8 mouse cellular contexts compared by ENCODE assay signal in the genomic region with DNA sequence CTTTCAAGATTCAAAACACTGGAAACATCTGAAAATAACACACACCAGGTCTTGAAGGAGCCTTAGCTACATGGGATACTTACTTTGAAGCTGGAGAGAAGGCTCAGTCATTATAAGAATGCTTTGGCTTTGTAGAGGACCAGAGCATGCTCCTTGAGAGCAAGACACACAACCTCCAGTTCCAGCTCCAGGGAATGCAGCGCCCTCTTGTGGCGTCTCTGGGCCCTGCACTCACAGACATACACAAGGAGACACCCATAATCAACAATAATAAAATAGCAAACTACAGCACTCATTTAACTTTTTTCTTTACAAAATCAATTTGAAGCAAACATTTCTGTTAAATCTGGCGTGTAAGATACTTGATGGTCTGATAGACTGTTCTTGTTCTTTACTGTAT.
DNase-seq lines count a peak whose midpoint lies in the region; ATAC-seq and TF ChIP-seq lines count a peak whose summit lies in the region.

No protein-coding gene starts in this region.

- no peaks in the 10 kb centered on the region for H3K79me2 ChIP-seq in heart, adult 2 months (replicated peaks; ENCODE audit: control insufficient read depth, insufficient read depth, low read length)

- DNase-seq in heart, adult 2 months, result peak in 1 of 2 experiments; percentile 18
- peak; percentile 25 for DNase-seq in neural tube, embryonic 10.5 days (ENCODE audit: extremely low spot score, low spot score)
- DNase-seq in adrenal gland, postnatal 25 days, result peak; percentile 21
- peak; percentile 44 for DNase-seq in liver, postnatal 0 days
- DNase-seq in urinary bladder, postnatal 14 days (ENCODE audit: low spot score), result no peak
- no peak for DNase-seq in cerebellum, adult 8-10 months

- WGBS in heart, adult 2 months, result 55% methylated on average over 3 of the region's 3 CpGs
- 57% methylated on average over 3 of the region's 3 CpGs for WGBS in heart, embryonic 11.5 days (ENCODE audit: insufficient replicate concordance)
- WGBS in neural tube, embryonic 15.5 days, result 48% methylated on average over 3 of the region's 3 CpGs
- WGBS in liver, postnatal 0 days (ENCODE audit: insufficient replicate concordance), result 41% methylated on average over 3 of the region's 3 CpGs

- H3K27ac ChIP-seq in heart, adult 2 months, result no peak overlapping the region
- H3K27ac ChIP-seq in heart, embryonic 11.5 days (ENCODE audit: low read depth, low read length), result no peak overlapping the region
- no peak overlapping the region for H3K27ac ChIP-seq in neural tube, embryonic 15.5 days (replicated peaks)
- H3K27ac ChIP-seq in liver, postnatal 0 days (ENCODE audit: low read depth), result no peak overlapping the region

- no peaks in the 10 kb centered on the region for H3K9me3 ChIP-seq in heart, embryonic 11.5 days (replicated peaks; ENCODE audit: control insufficient read depth, low read length)
- no peaks in the 10 kb centered on the region for H3K9me3 ChIP-seq in neural tube, embryonic 15.5 days (replicated peaks)
- no peaks in the 10 kb centered on the region for H3K9me3 ChIP-seq in liver, postnatal 0 days (ENCODE audit: low read length)

- TF ChIP-seq POLR2A in heart, adult 2 months (IDR thresholded peaks at IDR 0.05; ENCODE audit: insufficient read depth, low read depth, low read length), result no peak

- no peak overlapping the region for H3K4me2 ChIP-seq in heart, embryonic 11.5 days
- no peak overlapping the region for H3K4me2 ChIP-seq in neural tube, embryonic 15.5 days
- H3K4me2 ChIP-seq in liver, postnatal 0 days (ENCODE audit: low read depth, low read length), result no peak overlapping the region

- no peak overlapping the region for H3K9ac ChIP-seq in heart, adult 2 months (ENCODE audit: low read depth, low read length)
- no peak overlapping the region for H3K9ac ChIP-seq in heart, embryonic 11.5 days (ENCODE audit: low read depth, low read length)
- no peak overlapping the region for H3K9ac ChIP-seq in neural tube, embryonic 15.5 days (replicated peaks)
- no peak overlapping the region for H3K9ac ChIP-seq in liver, postnatal 0 days (replicated peaks)

- peak; percentile 64 for TF ChIP-seq CTCF in heart, adult 2 months (IDR thresholded peaks at IDR 0.05)
- peak; percentile 67 for TF ChIP-seq CTCF in liver, postnatal 0 days (IDR thresholded peaks at IDR 0.05; ENCODE audit: low read depth)

- no peaks in the 10 kb centered on the region for H3K27me3 ChIP-seq in heart, adult 2 months (ENCODE audit: control insufficient read depth, insufficient read depth, low read length)
- H3K27me3 ChIP-seq in heart, embryonic 11.5 days (ENCODE audit: control insufficient read depth, insufficient read depth, low read length), result no peaks in the 10 kb centered on the region
- no peaks in the 10 kb centered on the region for H3K27me3 ChIP-seq in neural tube, embryonic 15.5 days (replicated peaks)
- H3K27me3 ChIP-seq in liver, postnatal 0 days (ENCODE audit: insufficient read depth, low read length), result no peaks in the 10 kb centered on the region

- intact Hi-C loops in heart, adult 2 months (cut with DNase I), result no loop called here

- H3K4me1 ChIP-seq in heart, adult 2 months (ENCODE audit: control insufficient read depth, insufficient read depth, low read length), result no peaks in the 10 kb centered on the region
- no peaks in the 10 kb centered on the region for H3K4me1 ChIP-seq in heart, embryonic 11.5 days (ENCODE audit: control insufficient read depth, insufficient read depth, low read length)
- H3K4me1 ChIP-seq in neural tube, embryonic 15.5 days, result no peaks in the 10 kb centered on the region
- H3K4me1 ChIP-seq in liver, postnatal 0 days (ENCODE audit: insufficient read depth), result no peaks in the 10 kb centered on the region

- no peak overlapping the region for H3K4me3 ChIP-seq in heart, adult 2 months
- H3K4me3 ChIP-seq in heart, embryonic 11.5 days (ENCODE audit: low read depth, low read length), result no peak overlapping the region
- H3K4me3 ChIP-seq in neural tube, embryonic 15.5 days (replicated peaks), result no peak overlapping the region
- no peak overlapping the region for H3K4me3 ChIP-seq in liver, postnatal 0 days (ENCODE audit: low read depth, low read length)

- H3K36me3 ChIP-seq in heart, adult 2 months (ENCODE audit: control insufficient read depth, insufficient read depth, low read length), result no peaks in the 10 kb centered on the region
- H3K36me3 ChIP-seq in heart, embryonic 11.5 days (ENCODE audit: control insufficient read depth, insufficient read depth, low read length), result no peaks in the 10 kb centered on the region
- no peaks in the 10 kb centered on the region for H3K36me3 ChIP-seq in neural tube, embryonic 15.5 days
- H3K36me3 ChIP-seq in liver, postnatal 0 days (replicated peaks; ENCODE audit: insufficient read depth, low read length), result no peaks in the 10 kb centered on the region

- no peak for TF ChIP-seq EP300 in heart, adult 2 months (IDR thresholded peaks at IDR 0.05; ENCODE audit: insufficient read depth, low read depth, low read length)
- TF ChIP-seq EP300 in liver, postnatal 0 days (IDR thresholded peaks at IDR 0.05; ENCODE audit: low read depth), result no peak

- no peak for ATAC-seq in heart, embryonic 11.5 days (replicated peaks; ENCODE audit: insufficient number of reproducible peaks, low FRiP score, low TSS enrichment)
- no peak for ATAC-seq in neural tube, embryonic 15.5 days (ENCODE audit: low FRiP score)
- ATAC-seq in liver, postnatal 0 days, result no peak

Comparison
In these comparisons a context has a peak if more than half of its experiments do, and no peak if none do; other contexts are left out.
1. DNase-seq: peak in neural tube, embryonic 10.5 days (single experiment), adrenal gland, postnatal 25 days (single experiment) and liver, postnatal 0 days (single experiment); none in urinary bladder, postnatal 14 days (single experiment) and cerebellum, adult 8-10 months (single experiment).